Mouse (Mus musculus): ENCODE measurements around the gene F11r. TPM values are rescaled to one million over a fixed set of nuclear protein-coding genes. Genes with fewer than 3 reads are reported as not detected.
A peak's percentile ranks its signal among the peaks of the same experiment; 100 is the strongest.

The F11r gene
- total and polyA plus RNA-seq, 3 experiments: 0.31 to 1.8 TPM; not detected in 1

DNA sequence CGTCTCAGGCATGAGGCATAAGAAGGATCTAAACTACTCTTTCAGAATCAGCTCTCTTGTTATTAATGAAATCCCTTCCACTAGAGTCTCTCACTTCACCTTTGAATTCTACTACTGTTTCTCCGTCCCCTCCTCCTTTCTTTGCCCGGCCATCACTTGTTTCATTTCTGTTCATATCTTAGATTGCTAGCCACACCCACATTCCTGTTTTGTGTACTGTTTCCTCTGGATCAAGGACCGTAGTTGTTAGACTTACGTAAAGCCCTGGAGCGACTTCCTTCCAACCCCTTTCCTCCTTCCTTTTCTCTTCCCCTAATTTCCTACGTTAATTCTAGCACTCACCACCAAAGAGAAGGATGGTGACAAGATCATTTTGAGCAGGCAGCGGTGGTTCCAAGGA lies 1.7 kb downstream of the F11r start (continued):
- no peak for TF ChIP-seq RAD21 (IDR thresholded peaks at IDR 0.05; ENCODE audit: low read depth, low read length)

GRCm38 (mm10) chr1:171440025-171440725 lies 2.8 kb downstream of the F11r start:
- H3K36me3 ChIP-seq (ENCODE audit: control insufficient read depth in 1 of 2, insufficient read depth in 2 of 2, low read length in 2 of 2): peaks cover 0 to 5% of the 10 kb centered on the region in 2 experiments; a peak in 2 of 4 replicates
- 0 out of 4 replicates have a peak, but pooled peaks cover 1 to 2% of the 10 kb centered on the region in 2 experiments for H3K27me3 ChIP-seq (ENCODE audit: control insufficient read depth in 1 of 2, insufficient read depth in 2 of 2, low read length in 2 of 2)
- peak overlapping the region; percentile 46 to 50 for H3K4me3 ChIP-seq (ENCODE audit: control insufficient read depth in 1 of 2, insufficient read depth in 1 of 2, low read depth in 2 of 2, low read length in 2 of 2)
- H3K4me1 ChIP-seq (ENCODE audit: control insufficient read depth in 1 of 2, insufficient read depth in 2 of 2, low read length in 2 of 2): peaks cover 0 to 19% of the 10 kb centered on the region in 2 experiments; a peak in 2 of 4 replicates
- H3K79me2 ChIP-seq (ENCODE audit: control insufficient read depth, insufficient read depth, low read length, poor library complexity): no peaks in the 10 kb centered on the region
- TF ChIP-seq SIN3A (IDR thresholded peaks at IDR 0.05; ENCODE audit: low read length): peak; percentile 8; the same call in 1 of the 2 replicates
- no peak for TF ChIP-seq POLR2AphosphoS2 (IDR thresholded peaks at IDR 0.05; ENCODE audit: low read length)
- no peak for TF ChIP-seq MYB (IDR thresholded peaks at IDR 0.05; ENCODE audit: low read depth, low read length)
- TF ChIP-seq KAT2A (conservative IDR thresholded peaks at IDR 0.05; ENCODE audit: low read depth, low read length): no peak
- peak in 1 of 2 experiments; percentile 45; a peak in 1 of 4 replicates for TF ChIP-seq POLR2A (IDR thresholded peaks at IDR 0.05; ENCODE audit: control insufficient read depth in 1 of 2, insufficient read depth in 1 of 2, low read depth in 1 of 2, low read length in 2 of 2, poor library complexity in 1 of 2)
- no peaks in the 10 kb centered on the region for H3K9me3 ChIP-seq (replicated peaks; ENCODE audit: insufficient read depth, low read length)
- peak overlapping the region; percentile 65 for H3K27ac ChIP-seq (ENCODE audit: control insufficient read depth, low read depth, low read length)
- peak; percentile 89 for DNase-seq (ENCODE audit: low read depth, low spot score)
- peak overlapping the region; percentile 57 for H3K9ac ChIP-seq (ENCODE audit: control insufficient read depth, low read depth, low read length, poor library complexity, severe bottlenecking)

DNA sequence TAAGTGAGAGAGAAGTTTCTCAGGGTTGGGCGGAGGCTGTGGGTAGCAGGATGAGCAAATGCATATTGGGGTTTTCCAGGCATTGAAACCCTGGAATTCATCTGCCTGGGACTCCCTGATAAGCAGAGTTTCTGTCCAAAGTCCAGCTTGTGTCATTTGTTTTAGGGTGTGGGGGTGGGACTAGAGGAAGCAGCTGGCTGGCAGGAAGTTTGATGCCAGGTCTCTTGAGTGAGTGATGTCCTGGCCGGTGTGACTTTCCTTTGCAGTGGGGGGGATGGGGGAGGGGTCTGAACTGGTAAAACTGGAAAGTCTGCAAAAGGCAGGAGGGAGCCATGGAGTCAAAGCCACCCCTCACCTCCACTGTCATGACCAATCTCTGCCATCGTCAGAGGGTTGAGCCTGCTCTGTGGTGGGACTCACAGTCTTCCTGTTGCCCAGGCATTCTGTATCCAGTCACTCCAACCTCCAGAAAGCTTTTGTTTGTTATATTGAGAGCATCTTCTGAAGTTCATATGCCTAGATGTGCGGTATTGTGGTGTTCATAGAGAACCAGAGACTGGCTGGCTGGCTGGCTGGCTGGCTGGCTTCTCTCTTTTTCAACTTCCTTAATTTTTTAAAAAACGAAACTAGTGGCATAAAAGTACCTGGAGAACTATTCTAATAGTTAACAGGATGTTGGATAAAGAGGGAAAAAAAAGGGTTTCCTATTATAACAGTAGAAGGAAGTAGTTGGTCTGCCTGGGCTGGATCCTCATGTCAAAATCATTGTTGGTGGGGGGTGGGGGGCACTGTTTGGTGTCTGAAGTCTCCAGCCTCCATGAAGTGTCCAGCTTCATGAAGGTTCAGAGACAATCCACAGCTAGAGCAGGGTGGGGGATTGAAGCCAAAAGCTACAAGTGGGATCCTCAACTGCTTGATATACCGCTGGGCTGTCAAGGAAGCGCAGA lies 4.4 kb downstream of the F11r start:
- peak overlapping the region; percentile 35 for H3K27ac ChIP-seq (ENCODE audit: control insufficient read depth, low read depth, low read length)
- H3K4me3 ChIP-seq (ENCODE audit: control insufficient read depth in 1 of 2, insufficient read depth in 1 of 2, low read depth in 2 of 2, low read length in 2 of 2): peak overlapping the region; percentile 37 to 46
- peak overlapping the region; percentile 57 for H3K9ac ChIP-seq (ENCODE audit: control insufficient read depth, low read depth, low read length, poor library complexity, severe bottlenecking)
- TF ChIP-seq NRF1 (IDR thresholded peaks at IDR 0.05; ENCODE audit: insufficient read depth, low read depth, low read length, poor library complexity, severe bottlenecking): no peak
- TF ChIP-seq ZKSCAN1 (IDR thresholded peaks at IDR 0.05; ENCODE audit: low read depth, low read length): no peak
- no peak for TF ChIP-seq USF1 (IDR thresholded peaks at IDR 0.05; ENCODE audit: low read depth, low read length)
- no peak for TF ChIP-seq CHD1 (IDR thresholded peaks at IDR 0.05; ENCODE audit: low read depth, low read length)
- TF ChIP-seq TBP (IDR thresholded peaks at IDR 0.05; ENCODE audit: low read depth, low read length): no peak
- no peak for TF ChIP-seq MYC (IDR thresholded peaks at IDR 0.05; ENCODE audit: low read depth, low read length)
- TF ChIP-seq MYB (IDR thresholded peaks at IDR 0.05; ENCODE audit: low read depth, low read length): no peak
- TF ChIP-seq RAD21 (IDR thresholded peaks at IDR 0.05; ENCODE audit: low read depth, low read length): no peak
- TF ChIP-seq POLR2A (IDR thresholded peaks at IDR 0.05; ENCODE audit: control insufficient read depth in 1 of 2, insufficient read depth in 1 of 2, low read depth in 1 of 2, low read length in 2 of 2, poor library complexity in 1 of 2): no peak
- TF ChIP-seq TCF12 (IDR thresholded peaks at IDR 0.05; ENCODE audit: low read depth, low read length): peak; percentile 69; the same call in 1 of the 2 replicates
- no peak for TF ChIP-seq UBTF (IDR thresholded peaks at IDR 0.05; ENCODE audit: borderline replicate concordance, insufficient read depth, low read depth, low read length)
- peak; percentile 53; the same call in 1 of the 2 replicates for TF ChIP-seq SIN3A (IDR thresholded peaks at IDR 0.05; ENCODE audit: low read length)
- TF ChIP-seq MXI1 (IDR thresholded peaks at IDR 0.05; ENCODE audit: low read depth, low read length): no peak
- TF ChIP-seq JUND (IDR thresholded peaks at IDR 0.05; ENCODE audit: low read depth, low read length): no peak
- no peak for TF ChIP-seq ELF1 (IDR thresholded peaks at IDR 0.05; ENCODE audit: low read depth, low read length)
- no peak for TF ChIP-seq CTCF (IDR thresholded peaks at IDR 0.05 in 2 of 3, conservative IDR thresholded peaks at IDR 0.05 in 1 of 3; ENCODE audit: control insufficient read depth in 1 of 3, insufficient read depth in 1 of 3, low read depth in 2 of 3, low read length in 3 of 3, poor library complexity in 1 of 3, severe bottlenecking in 1 of 3)
- TF ChIP-seq MAX (IDR thresholded peaks at IDR 0.05; ENCODE audit: low read length): no peak
- TF ChIP-seq MEF2A (IDR thresholded peaks at IDR 0.05; ENCODE audit: extremely low read depth, insufficient replicate concordance, low read depth, low read length, poor library complexity, severe bottlenecking): no peak
- TF ChIP-seq ETS1 (IDR thresholded peaks at IDR 0.05; ENCODE audit: low read depth, low read length): peak; percentile 92
- 0 out of 2 replicates have a peak, but pooled peaks have one; percentile 53 for TF ChIP-seq GATA1 (IDR thresholded peaks at IDR 0.05; ENCODE audit: low read depth, low read length)
- no peak for TF ChIP-seq BHLHE40 (IDR thresholded peaks at IDR 0.05; ENCODE audit: borderline replicate concordance, low read depth, low read length)
- TF ChIP-seq GABPA (IDR thresholded peaks at IDR 0.05; ENCODE audit: low read depth, low read length): no peak

More for the DNA sequence above, 4.4 kb downstream of the F11r start:
- no peaks in the 10 kb centered on the region for H3K9me3 ChIP-seq (replicated peaks; ENCODE audit: insufficient read depth, low read length)
- H3K36me3 ChIP-seq (ENCODE audit: control insufficient read depth in 1 of 2, insufficient read depth in 2 of 2, low read length in 2 of 2): peaks cover 0 to 5% of the 10 kb centered on the region in 2 experiments; a peak in 2 of 4 replicates
- H3K4me1 ChIP-seq (ENCODE audit: control insufficient read depth in 1 of 2, insufficient read depth in 2 of 2, low read length in 2 of 2): peaks cover 0 to 19% of the 10 kb centered on the region in 2 experiments; a peak in 2 of 4 replicates
- 0 out of 4 replicates have a peak, but pooled peaks cover 0 to 1% of the 10 kb centered on the region in 2 experiments for H3K27me3 ChIP-seq (ENCODE audit: control insufficient read depth in 1 of 2, insufficient read depth in 2 of 2, low read length in 2 of 2)
- H3K79me2 ChIP-seq (ENCODE audit: control insufficient read depth, insufficient read depth, low read length, poor library complexity): no peaks in the 10 kb centered on the region
- DNase-seq (ENCODE audit: low read depth, low spot score): peak; percentile 62

Measured in MEL (cell line).